Mouse (Mus musculus) liver, embryonic 14.5 days (tissue): ENCODE measurements around the gene Timm9.

Experiments used
- CTCF ChIP-seq: IDR thresholded peaks from 2 replicates; pipeline ENCODE4 v1.5.1; 2016; ENCODE audit warnings: antibody characterized with exemption, low read depth, control low read depth
- EP300 ChIP-seq: IDR thresholded peaks from 2 replicates; pipeline ENCODE4 v1.6.1; 2016; ENCODE audit warnings: antibody characterized with exemption, low read depth

- TF ChIP-seq CTCF: no peak
- TF ChIP-seq EP300: no peak
These were observed 22.7 kb downstream of the Timm9 start for GRCm38 (mm10) chr12:71113675-71114288.
